Mouse (Mus musculus) liver, embryonic 15.5 days (tissue): Measurements from ENCODE around the gene Tspan14. TPM values are rescaled to one million over a fixed set of nuclear protein-coding genes. Genes with fewer than 3 reads are reported as not detected.

Source experiments
- ATAC-seq: fragments of 200-750 bp; cut with Nextera tagmentation; 2 replicates; pipeline ENCODE4 v1.8.0; 2017; ENCODE audit warnings: moderate number of reproducible peaks, mild to moderate bottlenecking, moderate library complexity; ENCODE audit not compliant: insufficient read depth
- H3K27ac ChIP-seq: fragments of 300-500 bp; sonication (generic); replicated peaks from 2 replicates; pipeline ENCODE4 v1.5.1; 2015; ENCODE audit warnings: mild to moderate bottlenecking, inconsistent platforms
- H3K27me3 ChIP-seq: fragments of 300-500 bp; sonication (generic); 2 replicates; pipeline ENCODE4 v1.6.1; 2015; ENCODE audit warnings: mild to moderate bottlenecking, inconsistent platforms
- H3K36me3 ChIP-seq: fragments of 300-500 bp; sonication (generic); replicated peaks from 2 replicates; pipeline ENCODE4 v1.6.1; 2015; ENCODE audit warnings: moderate library complexity, mild to moderate bottlenecking, inconsistent platforms
- H3K4me1 ChIP-seq: fragments of 300-500 bp; sonication (generic); replicated peaks from 2 replicates; pipeline ENCODE4 v1.6.1; 2015; ENCODE audit warnings: inconsistent platforms
- H3K4me2 ChIP-seq: fragments of 300-500 bp; sonication (generic); 2 replicates; pipeline ENCODE4 v1.6.1; 2015; ENCODE audit warnings: moderate library complexity, mild to moderate bottlenecking, inconsistent platforms
- H3K4me3 ChIP-seq: fragments of 300-500 bp; sonication (generic); replicated peaks from 2 replicates; pipeline ENCODE4 v1.5.1; 2015; ENCODE audit warnings: mild to moderate bottlenecking, inconsistent platforms
- H3K9ac ChIP-seq: fragments of 300-500 bp; sonication (generic); 2 replicates; pipeline ENCODE4 v1.6.1; 2015; ENCODE audit warnings: moderate library complexity, mild to moderate bottlenecking, inconsistent platforms
- H3K9me3 ChIP-seq: fragments of 300-500 bp; sonication (generic); replicated peaks from 2 replicates; pipeline ENCODE4 v1.6.1; 2016; ENCODE audit warnings: inconsistent platforms
- WGBS: fragments of 180-500 bp; shearing (Covaris S2); methylation state at CpG from one replicate; pipeline ENCODE4 v1.1.7; 2015; ENCODE audit warnings: mixed read lengths; ENCODE audit not compliant: insufficient replicate concordance; 5-methylcytosine and 5-hydroxymethylcytosine counted together
- polyA plus RNA-seq: library from polyadenylated mRNA; unstranded; fragments of >200 nt; fragmentation: Nextera tagmentation; extraction: Ambion mirVana; gene quantifications from 2 replicates; pipeline ENCODE4 v1.2.1, GENCODE M21; 2015

The Tspan14 gene
- polyA plus RNA-seq, 1 experiment from 2014 or later, result 28.8 TPM

GRCm38 (mm10) chr14:40933328-40933727 lies 33.3 kb downstream of the Tspan14 start:
- Histone ChIP-seq H3K4me3 (no peak overlapping the region), H3K4me2 (no peak overlapping the region), H3K4me1 (peaks cover 83% of the 10 kb centered on the region), H3K27ac (no peak overlapping the region), H3K9me3 (no peaks in the 10 kb centered on the region), H3K27me3 (no peaks in the 10 kb centered on the region), H3K9ac (no peak overlapping the region), H3K36me3 (no peaks in the 10 kb centered on the region)
- no peak for ATAC-seq
- WGBS, result 39% methylated on average over 7 of the region's 7 CpGs

GRCm38 (mm10) chr14:40932225-40932624 lies 34.4 kb downstream of the Tspan14 start:
- no peaks in the 10 kb centered on the region for H3K9me3 ChIP-seq
- no peak for ATAC-seq
- H3K4me2 ChIP-seq, result no peak overlapping the region
- no peak overlapping the region for H3K4me3 ChIP-seq
- peaks cover 94% of the 10 kb centered on the region for H3K4me1 ChIP-seq
- 79% methylated on average over 9 of the region's 9 CpGs for WGBS
- no peak overlapping the region for H3K9ac ChIP-seq
- H3K36me3 ChIP-seq, result no peaks in the 10 kb centered on the region; the same call in 1 of the 2 replicates
- peak overlapping the region; percentile 35 for H3K27ac ChIP-seq
- no peaks in the 10 kb centered on the region for H3K27me3 ChIP-seq

- H3K9ac ChIP-seq, result no peak overlapping the region
- H3K27me3 ChIP-seq, result no peaks in the 10 kb centered on the region
- peaks cover 95% of the 10 kb centered on the region for H3K4me1 ChIP-seq
- peak overlapping the region; percentile 65 for H3K27ac ChIP-seq
- no peaks in the 10 kb centered on the region; the same call in 1 of the 2 replicates for H3K36me3 ChIP-seq
- ATAC-seq, result peak; percentile 32; the same call in 1 of the 2 replicates
- H3K9me3 ChIP-seq, result no peaks in the 10 kb centered on the region
- H3K4me3 ChIP-seq, result no peak overlapping the region
- H3K4me2 ChIP-seq, result peak overlapping the region; percentile 12
- WGBS, result 43% methylated on average over 3 of the region's 3 CpGs
Observed at GRCm38 (mm10) chr14:40931115-40931829, 35.3 kb downstream of the Tspan14 start.

- no peaks in the 10 kb centered on the region; the same call in 1 of the 2 replicates for H3K36me3 ChIP-seq
- H3K4me3 ChIP-seq, result no peak overlapping the region
- no peaks in the 10 kb centered on the region for H3K9me3 ChIP-seq
- no peak for ATAC-seq
- WGBS, result 57% methylated on average over 2 of the region's 2 CpGs
- H3K27me3 ChIP-seq, result no peaks in the 10 kb centered on the region
- no peak overlapping the region for H3K27ac ChIP-seq
- no peak overlapping the region for H3K9ac ChIP-seq
- no peak overlapping the region for H3K4me2 ChIP-seq
- peaks cover 88% of the 10 kb centered on the region for H3K4me1 ChIP-seq
Observed at GRCm38 (mm10) chr14:40929943-40930342, 36.7 kb downstream of the Tspan14 start.

GRCm38 (mm10) chr14:40928897-40929296 lies 37.7 kb downstream of the Tspan14 start:
- Histone ChIP-seq H3K4me1 (peaks cover 88% of the 10 kb centered on the region), H3K36me3 (no peaks in the 10 kb centered on the region; the same call in 1 of the 2 replicates), H3K9ac (no peak overlapping the region), H3K4me2 (no peak overlapping the region), H3K9me3 (no peaks in the 10 kb centered on the region), H3K4me3 (no peak overlapping the region), H3K27me3 (no peaks in the 10 kb centered on the region), H3K27ac (no peak overlapping the region)
- WGBS, result 66% methylated on average over 5 of the region's 5 CpGs
- ATAC-seq, result no peak

- H3K27ac ChIP-seq, result peak overlapping the region; percentile 16; the same call in 1 of the 2 replicates
- no peaks in the 10 kb centered on the region for H3K27me3 ChIP-seq
- H3K9me3 ChIP-seq, result no peaks in the 10 kb centered on the region
- H3K36me3 ChIP-seq, result peaks cover 7% of the 10 kb centered on the region; the same call in 1 of the 2 replicates
- H3K4me3 ChIP-seq, result no peak overlapping the region
- 0 out of 2 replicates have a peak, but pooled peaks have one; percentile 7 for ATAC-seq
- WGBS, result 50% methylated on average over 2 of the region's 2 CpGs
- no peak overlapping the region for H3K9ac ChIP-seq
- H3K4me1 ChIP-seq, result peaks cover 89% of the 10 kb centered on the region
- H3K4me2 ChIP-seq, result no peak overlapping the region
Observed at GRCm38 (mm10) chr14:40927041-40927440, 39.6 kb downstream of the Tspan14 start.

- Histone ChIP-seq H3K9me3 (no peaks in the 10 kb centered on the region), H3K36me3 (peaks cover 7% of the 10 kb centered on the region; the same call in 1 of the 2 replicates), H3K27me3 (no peaks in the 10 kb centered on the region), H3K9ac (no peak overlapping the region), H3K4me3 (no peak overlapping the region), H3K4me1 (peaks cover 82% of the 10 kb centered on the region), H3K27ac (peak overlapping the region; percentile 71), H3K4me2 (peak overlapping the region; percentile 25)
- ATAC-seq, result peak; percentile 60
- 18% methylated on average over 10 of the region's 10 CpGs for WGBS
Observed at GRCm38 (mm10) chr14:40924378-40925113, 42.1 kb downstream of the Tspan14 start.

DNA sequence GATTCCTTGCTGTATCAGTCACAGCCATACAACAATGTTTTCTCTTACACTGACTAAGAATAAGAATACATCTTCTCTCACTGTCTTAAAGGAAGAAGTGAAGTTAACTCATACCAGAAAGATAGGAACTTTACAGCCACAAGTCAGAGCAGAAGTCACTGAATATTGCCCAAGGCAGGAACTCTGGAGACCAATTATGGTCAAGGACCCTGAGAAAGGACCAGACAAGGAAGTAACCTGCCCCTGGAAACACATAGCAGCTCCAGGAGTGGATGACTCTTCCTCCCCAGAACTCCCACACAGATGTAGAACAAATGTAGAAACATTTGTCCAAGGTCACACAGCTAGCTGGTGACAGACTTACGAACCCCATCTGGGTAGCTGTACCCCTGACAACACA lies 45.4 kb downstream of the Tspan14 start:
- Histone ChIP-seq H3K9me3 (no peaks in the 10 kb centered on the region), H3K4me3 (no peak overlapping the region), H3K27ac (no peak overlapping the region), H3K4me2 (no peak overlapping the region), H3K9ac (no peak overlapping the region), H3K36me3 (0 out of 2 replicates have a peak, but pooled peaks cover 13% of the 10 kb centered on the region), H3K27me3 (no peaks in the 10 kb centered on the region), H3K4me1 (peaks cover 69% of the 10 kb centered on the region)
- ATAC-seq, result no peak
- WGBS, result 74% methylated on average over 1 of the region's 1 CpGs

DNA sequence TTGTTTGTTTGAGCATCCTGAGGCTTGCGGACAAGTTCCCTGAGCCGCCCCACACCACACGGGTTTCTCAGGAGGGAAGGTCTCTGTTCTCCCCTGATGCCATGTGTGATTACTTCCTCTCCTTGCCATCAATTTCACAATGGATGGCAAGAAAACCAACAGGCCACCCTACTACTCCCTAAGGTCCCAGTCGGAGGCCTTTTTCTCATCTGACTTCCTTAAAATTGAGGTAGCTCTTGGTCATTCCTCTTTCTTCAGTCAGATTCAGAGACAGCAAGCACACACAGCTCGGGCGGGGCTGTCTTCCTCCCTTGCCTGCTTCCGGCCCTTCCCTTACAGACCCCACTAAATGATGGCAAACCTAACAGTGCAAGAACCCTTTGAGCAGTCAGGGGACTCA lies 47.1 kb downstream of the Tspan14 start:
- Histone ChIP-seq H3K36me3 (peaks cover 28% of the 10 kb centered on the region), H3K27ac (no peak overlapping the region), H3K9ac (no peak overlapping the region), H3K4me1 (peaks cover 61% of the 10 kb centered on the region), H3K9me3 (no peaks in the 10 kb centered on the region), H3K27me3 (no peaks in the 10 kb centered on the region), H3K4me2 (no peak overlapping the region), H3K4me3 (no peak overlapping the region)
- 52% methylated on average over 7 of the region's 7 CpGs for WGBS
- ATAC-seq, result no peak

GRCm38 (mm10) chr14:40918477-40918876 lies 48.1 kb downstream of the Tspan14 start:
- no peak overlapping the region for H3K9ac ChIP-seq
- no peak for ATAC-seq
- H3K4me1 ChIP-seq, result peaks cover 52% of the 10 kb centered on the region
- no peak overlapping the region for H3K4me3 ChIP-seq
- 44% methylated on average over 7 of the region's 7 CpGs for WGBS
- H3K4me2 ChIP-seq, result no peak overlapping the region
- no peaks in the 10 kb centered on the region for H3K9me3 ChIP-seq
- no peak overlapping the region for H3K27ac ChIP-seq
- peaks cover 38% of the 10 kb centered on the region for H3K36me3 ChIP-seq
- no peaks in the 10 kb centered on the region for H3K27me3 ChIP-seq

- Histone ChIP-seq H3K27me3 (no peaks in the 10 kb centered on the region), H3K4me1 (peaks cover 43% of the 10 kb centered on the region), H3K27ac (no peak overlapping the region), H3K36me3 (peaks cover 43% of the 10 kb centered on the region), H3K4me2 (no peak overlapping the region), H3K4me3 (no peak overlapping the region), H3K9me3 (no peaks in the 10 kb centered on the region), H3K9ac (no peak overlapping the region)
- ATAC-seq, result peak; percentile 32; the same call in 1 of the 2 replicates
- 0% methylated on average over 1 of the region's 1 CpGs for WGBS
Observed at GRCm38 (mm10) chr14:40917632-40918031, 49.0 kb downstream of the Tspan14 start.
